Mouse (Mus musculus): ENCODE data around the gene Mansc1. TPM values are rescaled to one million over a fixed set of nuclear protein-coding genes. Genes with fewer than 3 reads are reported as not detected.

The Mansc1 gene
- total RNA-seq, 1 experiment from 2014 or later = not detected

DNA sequence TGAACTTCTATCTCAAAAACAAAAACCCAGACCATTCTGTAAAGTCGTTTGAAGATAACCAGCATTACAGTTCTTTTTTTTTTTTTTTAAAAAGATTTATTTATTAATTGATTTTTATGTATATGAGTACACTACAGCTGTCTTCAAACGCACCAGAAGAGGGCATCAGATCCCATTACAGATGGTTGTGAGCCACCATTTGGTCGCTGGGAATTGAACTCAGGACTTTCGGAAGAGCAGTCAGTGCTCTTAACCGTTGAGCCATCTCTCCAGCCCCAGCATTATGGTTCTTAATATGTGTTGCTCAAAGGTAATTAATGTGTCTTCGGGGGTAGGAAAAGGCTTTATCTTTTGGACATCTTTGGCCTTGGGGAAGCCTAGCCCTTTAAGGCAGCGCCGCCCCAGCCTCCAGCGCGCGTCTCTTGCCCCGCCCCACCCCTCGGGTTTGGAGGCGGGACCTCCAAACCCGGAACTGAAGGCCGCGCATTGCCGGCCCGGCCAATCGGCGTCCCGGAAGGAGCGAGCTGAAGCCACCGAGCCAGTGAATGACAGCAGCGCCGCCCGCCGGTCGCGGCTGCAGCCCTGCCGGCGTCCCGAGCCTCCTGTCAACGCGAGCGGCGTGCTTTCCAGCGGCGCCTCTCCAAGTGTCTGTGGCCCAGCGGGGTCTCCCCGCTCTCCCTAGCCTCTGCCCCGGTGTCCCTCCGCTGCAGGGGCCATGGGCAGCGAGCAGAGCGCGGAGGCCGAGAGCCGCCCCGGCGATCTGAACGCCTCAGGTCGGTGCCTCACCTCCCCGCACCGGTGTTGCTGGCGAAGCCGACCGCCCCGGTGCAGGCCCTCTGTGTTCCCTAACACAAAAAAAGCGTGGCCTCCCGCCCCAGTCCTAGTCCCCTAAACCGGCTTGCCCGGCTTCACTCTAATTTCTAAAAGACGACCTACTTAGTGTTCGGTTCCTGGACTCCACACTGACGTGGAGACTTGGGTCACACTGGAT, 8.5 kb upstream of the Mansc1 start:
- peak; percentile 99 for ATAC-seq (ENCODE audit: extremely low read depth, insufficient number of reproducible peaks, low FRiP score, poor library complexity, severe bottlenecking)

DNA sequence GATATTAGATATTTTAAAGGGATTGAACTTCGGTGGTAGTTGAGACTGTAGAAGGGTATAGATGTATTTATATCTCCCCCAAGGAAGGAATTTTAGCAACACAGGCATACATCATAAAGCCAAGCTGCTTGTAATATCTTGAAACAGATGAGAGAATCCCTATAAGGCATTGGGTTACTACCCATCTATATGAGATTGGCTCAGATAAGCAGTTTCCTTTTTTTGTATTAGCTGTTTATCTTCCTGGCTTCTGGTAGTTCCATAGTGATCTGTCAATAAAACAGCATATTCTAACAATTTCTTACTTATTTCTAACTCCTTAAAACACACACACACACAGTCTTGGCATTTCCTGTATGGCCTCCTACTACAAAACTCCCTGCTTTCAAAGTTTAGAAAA, 7.6 kb upstream of the Mansc1 start:
- no peak for ATAC-seq (ENCODE audit: extremely low read depth, insufficient number of reproducible peaks, low FRiP score, poor library complexity, severe bottlenecking)

DNA sequence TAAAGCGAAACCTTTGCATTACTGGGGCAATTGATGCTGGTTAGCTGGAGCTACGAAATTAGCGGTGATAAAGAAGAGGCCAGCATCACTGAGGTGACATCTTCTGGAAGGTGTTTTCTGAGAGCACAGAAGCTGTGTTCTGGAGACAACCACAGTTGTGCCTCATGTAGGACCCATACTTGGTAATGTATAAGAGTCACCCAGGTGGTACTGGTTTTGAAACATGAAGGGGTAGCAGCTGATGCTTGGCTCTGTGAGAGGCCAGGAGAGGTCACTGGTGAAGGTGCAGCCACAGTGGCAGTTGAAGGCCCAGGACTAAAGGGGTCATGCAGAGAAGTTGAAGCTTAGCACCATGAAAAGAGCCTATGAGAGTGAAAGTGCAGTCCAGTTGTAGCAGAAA, 6.9 kb upstream of the Mansc1 start, which contains the start of gene Borcs5:
TSS of gene Borcs5 (plus strand) at position 301 of the 400 bp plus-strand sequence.
- ATAC-seq (ENCODE audit: extremely low read depth, insufficient number of reproducible peaks, low FRiP score, poor library complexity, severe bottlenecking) = no peak

DNA sequence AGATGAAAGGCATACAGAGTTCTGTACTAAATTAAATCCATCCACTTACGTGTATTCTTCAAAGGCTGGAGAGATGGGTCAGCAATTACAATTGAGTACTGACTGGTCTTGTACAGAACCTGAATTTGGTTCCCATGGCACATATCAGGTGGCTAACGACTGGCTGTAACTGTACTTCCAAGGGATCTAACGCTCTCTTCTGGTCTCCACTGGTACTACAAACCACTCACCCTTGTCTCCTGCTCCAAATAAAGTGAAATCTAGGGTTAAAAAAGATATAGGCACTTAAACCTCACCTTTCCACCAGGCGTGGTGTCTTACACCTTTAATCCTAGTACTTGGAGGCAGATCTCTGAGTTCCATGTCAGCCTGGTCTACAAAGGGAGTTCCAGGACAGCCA, 4.2 kb upstream of the Mansc1 start:
- no peak for ATAC-seq (ENCODE audit: extremely low read depth, insufficient number of reproducible peaks, low FRiP score, poor library complexity, severe bottlenecking)

DNA sequence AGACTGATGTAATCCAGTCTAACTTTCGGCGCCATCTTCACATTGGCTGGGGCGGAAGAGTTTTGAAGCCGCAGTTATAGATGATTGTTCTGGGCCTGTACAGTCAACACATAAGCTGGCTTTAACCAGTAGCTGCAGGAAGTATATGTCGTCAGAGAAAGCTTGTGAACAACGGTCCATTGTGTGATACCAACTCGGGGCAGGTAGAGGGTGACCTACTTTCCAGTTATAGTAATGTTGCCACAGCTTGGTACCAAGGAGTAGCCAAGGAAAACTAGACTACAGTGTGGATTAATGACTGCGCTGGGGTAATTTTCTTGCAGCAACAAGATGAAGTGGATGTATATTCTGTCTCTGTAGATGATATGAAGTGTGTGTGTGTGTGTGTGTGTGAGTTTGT, 1.3 kb upstream of the Mansc1 start:
- ATAC-seq (ENCODE audit: extremely low read depth, insufficient number of reproducible peaks, low FRiP score, poor library complexity, severe bottlenecking) = no peak

DNA sequence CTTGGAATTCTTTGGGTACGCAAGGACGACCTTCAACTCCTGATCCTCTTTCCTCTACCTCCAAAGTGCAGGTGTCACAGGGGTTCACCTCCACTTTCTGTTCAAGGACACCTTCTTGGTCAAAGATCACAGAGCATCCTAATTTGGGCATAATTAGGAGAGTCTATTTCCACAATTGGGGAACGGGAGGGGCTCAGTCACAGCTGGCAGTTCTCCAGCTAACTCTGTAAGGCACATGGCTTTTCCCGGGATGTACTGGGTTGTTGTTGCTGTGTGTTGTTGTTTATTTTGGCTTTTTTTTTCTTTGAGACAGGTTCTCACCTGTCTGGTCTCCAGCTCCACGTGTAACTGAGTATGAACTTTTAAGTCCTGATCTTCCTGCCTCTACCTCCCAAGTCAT, 468 bp upstream of the Mansc1 start:
- ATAC-seq (ENCODE audit: extremely low read depth, insufficient number of reproducible peaks, low FRiP score, poor library complexity, severe bottlenecking) = no peak

DNA sequence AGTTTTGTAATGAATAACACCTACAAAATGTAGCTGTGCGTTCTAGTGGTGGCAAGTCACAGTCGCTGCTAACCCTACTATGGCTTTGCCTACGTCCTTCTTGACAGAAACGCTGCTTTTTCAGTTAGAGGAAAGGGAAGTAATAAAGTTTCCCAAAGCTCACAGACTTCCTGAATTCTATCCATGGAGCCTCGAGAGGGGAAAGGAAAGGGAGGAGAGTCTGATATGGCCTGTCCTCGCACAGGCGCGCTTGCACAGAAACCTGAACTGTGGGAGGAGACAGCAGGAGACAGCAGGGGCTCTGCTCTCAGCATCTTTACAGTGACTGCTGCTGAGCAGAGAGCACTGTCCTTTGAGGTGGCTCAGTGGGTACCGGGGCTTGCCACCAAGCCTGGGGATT, 1.8 kb downstream of the Mansc1 start:
- no peak for ATAC-seq (ENCODE audit: extremely low read depth, insufficient number of reproducible peaks, low FRiP score, poor library complexity, severe bottlenecking)

DNA sequence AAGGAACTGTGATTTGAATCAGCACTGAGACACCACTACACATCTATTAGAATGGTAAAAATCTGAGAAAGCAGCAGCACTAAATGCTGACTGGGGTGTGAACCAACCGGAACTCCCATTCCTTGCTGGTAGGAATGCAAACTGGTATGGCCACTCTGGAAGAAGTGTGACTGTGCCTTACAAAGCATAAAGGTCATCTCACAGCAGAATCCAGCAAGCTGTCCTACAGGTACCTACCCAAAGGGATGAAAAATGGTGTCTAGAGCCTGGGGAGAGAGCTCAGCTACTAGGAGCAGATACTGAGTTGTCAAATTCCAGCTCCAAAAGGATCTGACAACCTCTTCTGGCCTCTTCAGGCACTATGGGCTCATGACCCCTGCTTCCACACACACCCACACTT, 5.7 kb downstream of the Mansc1 start:
- ATAC-seq (ENCODE audit: extremely low read depth, insufficient number of reproducible peaks, low FRiP score, poor library complexity, severe bottlenecking) = no peak

DNA sequence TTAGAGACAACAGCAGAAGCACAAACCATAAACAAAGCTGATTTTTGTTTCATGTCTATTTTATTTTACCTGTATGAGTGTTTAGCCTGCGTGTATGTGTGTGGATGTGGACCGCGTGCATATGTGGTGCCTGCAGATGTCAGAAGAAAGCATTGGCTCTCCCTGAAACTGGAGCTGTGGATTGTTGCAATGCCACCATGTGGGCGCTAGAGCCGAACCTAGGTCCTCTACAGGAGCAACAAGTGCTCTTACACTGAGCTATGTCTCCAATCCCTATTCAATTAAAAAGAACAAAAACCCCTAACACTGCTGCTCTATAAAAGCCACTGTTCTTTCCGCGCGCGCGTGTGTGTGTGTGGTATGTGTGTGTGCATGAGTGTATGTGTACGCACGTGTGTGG, 6.9 kb downstream of the Mansc1 start:
- ATAC-seq (ENCODE audit: extremely low read depth, insufficient number of reproducible peaks, low FRiP score, poor library complexity, severe bottlenecking) = no peak

DNA sequence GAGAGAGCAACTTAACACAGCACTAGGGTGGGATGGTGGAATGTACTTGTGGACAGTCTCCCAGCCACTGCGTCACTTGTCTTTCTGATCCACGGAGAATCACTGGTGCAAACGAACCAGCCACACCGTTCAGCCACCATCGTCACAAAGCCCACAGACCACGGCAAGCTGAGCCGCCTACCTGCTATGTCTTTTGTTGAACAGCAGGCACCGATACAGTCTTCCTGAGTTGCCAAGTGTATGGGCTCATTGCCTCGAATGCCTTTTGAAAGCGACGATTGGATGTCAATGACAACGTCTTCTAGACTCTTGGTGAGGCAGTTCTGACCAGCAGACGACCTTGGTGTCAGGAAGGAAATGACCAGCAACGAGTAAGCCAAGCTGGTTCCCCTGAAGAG, 10.7 kb downstream of the Mansc1 start:
- no peak for ATAC-seq (ENCODE audit: extremely low read depth, insufficient number of reproducible peaks, low FRiP score, poor library complexity, severe bottlenecking)

DNA sequence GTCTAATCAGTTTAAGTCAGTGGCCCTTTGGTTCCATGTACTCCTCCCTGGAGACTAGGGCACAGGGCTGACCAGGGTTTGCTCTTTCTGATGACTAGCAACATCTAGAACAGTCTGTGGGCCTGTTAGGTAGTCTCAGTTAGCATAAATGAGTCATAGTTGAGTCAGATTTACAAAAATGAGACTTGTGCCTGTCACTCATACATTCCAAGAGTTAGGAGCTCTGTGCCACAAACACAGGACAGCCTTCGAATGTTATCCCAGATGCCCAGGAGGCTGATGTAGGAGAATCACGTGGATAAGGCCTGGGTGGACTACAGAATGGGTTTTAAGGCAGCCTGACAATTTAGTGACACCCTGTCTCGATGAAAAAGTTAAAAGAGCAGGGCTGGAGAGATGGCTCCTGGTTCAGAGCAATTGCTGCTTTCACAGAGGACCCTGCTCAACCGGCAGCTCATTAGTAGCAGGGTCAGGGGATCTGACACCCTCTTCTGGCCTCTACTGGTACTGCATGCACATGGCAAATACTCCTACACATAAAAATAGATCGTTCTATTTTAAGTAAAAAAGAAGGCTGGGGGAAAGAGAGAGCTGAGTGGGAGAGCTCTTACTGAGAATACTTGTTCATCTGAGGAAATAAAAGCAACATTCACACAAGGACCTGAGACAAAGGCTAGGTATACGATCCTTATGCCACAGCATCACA, 11.3 kb downstream of the Mansc1 start:
- no peak for ATAC-seq (ENCODE audit: extremely low read depth, insufficient number of reproducible peaks, low FRiP score, poor library complexity, severe bottlenecking)

DNA sequence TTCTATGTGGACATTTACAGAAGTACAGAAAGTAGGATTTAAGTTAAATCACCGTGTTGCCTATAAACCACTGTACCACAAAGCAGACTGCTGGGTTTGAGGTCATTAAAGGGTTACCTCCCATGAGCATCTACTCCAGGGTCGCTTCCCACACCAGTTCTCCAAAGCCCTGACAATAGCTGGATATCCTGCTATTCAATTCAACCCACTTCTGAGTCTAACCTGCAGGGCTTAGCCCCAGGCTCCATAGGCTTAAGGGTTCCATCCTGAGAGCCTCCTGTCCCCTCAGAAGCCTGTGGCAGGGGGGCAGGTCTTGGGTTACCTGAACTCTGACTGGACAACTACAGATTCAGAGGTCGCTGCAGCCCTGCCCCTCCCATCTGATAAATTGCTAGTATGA, 12.2 kb downstream of the Mansc1 start:
- ATAC-seq (ENCODE audit: extremely low read depth, insufficient number of reproducible peaks, low FRiP score, poor library complexity, severe bottlenecking) = no peak

DNA sequence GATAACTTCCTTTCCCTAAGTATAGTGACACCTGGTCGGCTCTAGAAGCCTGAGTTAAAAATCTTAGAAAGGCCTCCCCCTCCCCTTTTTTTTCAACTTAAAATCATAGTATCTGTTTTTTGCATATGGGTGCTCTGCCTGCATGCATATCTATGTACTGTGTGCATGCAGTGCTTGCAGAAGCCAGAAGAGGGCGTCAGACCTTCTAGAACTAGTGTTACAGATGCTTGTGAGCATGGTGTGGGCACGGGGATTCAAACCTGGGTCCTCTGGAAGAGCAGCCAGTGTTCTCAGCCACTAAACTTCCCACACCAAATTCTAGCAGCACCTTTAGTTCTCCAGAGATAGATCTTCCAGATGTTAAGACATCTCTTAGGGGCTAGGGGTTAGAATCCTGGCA, 14.7 kb downstream of the Mansc1 start:
- ATAC-seq (ENCODE audit: extremely low read depth, insufficient number of reproducible peaks, low FRiP score, poor library complexity, severe bottlenecking) = no peak

DNA sequence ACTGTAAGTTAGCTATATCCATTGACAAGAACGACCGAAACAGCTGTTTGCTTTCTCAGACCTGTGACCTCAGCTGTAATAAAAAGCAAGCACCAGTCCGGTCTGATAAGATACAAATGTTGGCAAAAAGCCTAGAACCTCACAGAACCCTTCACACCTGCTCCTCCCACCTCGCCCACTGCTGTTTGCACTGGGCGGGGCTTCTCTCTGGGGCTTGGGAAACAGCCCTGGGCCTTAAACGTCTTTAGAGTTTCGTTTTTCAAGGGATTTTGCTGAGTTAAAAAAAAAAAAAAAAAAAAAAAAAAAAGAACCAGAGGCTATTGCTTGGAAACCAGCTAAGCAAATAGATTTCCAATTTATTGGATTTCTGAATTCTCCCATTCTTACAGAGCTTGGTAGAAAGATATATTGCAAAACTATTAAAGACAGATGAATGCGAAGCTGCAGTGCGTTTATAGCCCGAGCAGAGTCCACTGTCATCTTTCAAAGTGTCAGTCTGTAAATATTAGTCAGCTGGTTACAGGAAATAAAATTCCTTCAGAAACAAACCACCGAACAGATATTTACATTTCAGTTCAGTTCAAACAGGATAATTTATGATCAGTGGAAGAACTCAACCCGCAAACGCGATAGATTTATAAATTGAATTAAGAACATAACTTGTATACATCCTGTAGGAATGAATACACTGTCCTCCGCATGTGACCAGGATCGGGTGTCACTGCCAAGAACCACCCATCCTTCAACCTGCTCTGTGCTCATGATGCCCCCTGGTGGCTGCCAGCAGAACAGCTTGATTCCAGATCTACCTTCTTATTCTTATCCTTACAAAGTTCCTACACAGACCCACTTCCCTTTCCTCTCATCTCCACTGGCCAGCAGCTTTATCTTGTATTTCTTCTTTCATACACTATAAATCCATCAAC, 17.3 kb downstream of the Mansc1 start:
- ATAC-seq (ENCODE audit: extremely low read depth, insufficient number of reproducible peaks, low FRiP score, poor library complexity, severe bottlenecking) = peak; percentile 83

DNA sequence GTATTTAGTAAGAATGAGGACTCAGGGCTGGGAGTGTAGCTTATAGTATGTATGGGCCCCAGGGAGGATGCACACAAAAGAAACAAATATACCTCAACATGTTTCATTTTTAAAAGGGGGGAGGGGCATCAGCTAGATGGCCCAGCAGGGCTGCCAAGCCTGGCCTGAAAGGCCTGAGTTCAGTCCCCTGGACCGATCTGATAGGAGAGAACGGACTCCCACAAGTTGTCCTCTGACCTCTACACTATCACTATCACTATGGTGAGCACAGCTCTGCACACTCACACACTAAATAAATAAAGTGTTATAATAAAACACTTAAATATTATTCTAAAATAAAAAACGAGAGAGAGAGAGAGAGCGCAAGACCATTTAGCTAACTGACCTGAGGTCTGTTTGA, 18.0 kb downstream of the Mansc1 start:
- ATAC-seq (ENCODE audit: extremely low read depth, insufficient number of reproducible peaks, low FRiP score, poor library complexity, severe bottlenecking) = no peak

DNA sequence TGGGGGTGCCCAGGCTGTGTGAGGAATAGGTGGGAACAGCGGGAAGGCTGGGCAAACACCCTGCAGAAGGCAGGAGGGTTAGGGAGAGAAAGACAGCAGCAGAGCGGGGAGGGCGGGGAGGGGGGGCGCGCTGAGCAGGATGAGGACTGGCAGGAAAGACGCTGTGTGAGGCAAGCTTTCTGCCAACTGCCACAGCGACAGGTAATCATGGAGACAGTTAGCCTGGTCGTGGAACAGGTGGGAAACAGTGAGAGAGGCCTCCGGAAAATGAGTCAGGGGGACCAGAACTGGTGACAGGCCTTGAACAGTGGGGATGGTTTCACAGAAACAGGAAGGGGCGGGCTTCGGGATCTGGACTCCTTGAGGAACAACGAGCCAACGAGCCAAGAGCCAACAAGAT, 20.4 kb downstream of the Mansc1 start:
- no peak for ATAC-seq (ENCODE audit: extremely low read depth, insufficient number of reproducible peaks, low FRiP score, poor library complexity, severe bottlenecking)

DNA sequence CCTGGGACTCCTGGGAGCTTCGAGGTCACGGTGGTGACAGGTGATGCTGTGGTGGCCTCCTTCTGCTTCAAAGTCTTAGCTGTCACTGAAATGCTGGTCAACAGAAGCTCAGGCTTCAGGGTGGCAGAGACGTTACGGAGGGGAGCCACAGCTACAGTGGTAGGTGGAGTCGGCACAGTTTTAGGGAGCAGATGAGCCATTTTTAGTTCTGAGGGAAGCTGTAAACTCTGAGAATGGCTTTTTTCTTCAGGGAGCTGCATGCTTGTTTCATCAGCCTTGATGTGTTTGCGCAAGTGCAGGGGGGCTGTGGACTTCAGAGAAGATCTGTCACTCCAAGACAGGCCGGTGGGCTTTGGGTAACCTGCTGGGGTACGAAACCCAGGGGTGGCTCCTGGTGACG, 21.9 kb downstream of the Mansc1 start:
- no peak for ATAC-seq (ENCODE audit: extremely low read depth, insufficient number of reproducible peaks, low FRiP score, poor library complexity, severe bottlenecking)

DNA sequence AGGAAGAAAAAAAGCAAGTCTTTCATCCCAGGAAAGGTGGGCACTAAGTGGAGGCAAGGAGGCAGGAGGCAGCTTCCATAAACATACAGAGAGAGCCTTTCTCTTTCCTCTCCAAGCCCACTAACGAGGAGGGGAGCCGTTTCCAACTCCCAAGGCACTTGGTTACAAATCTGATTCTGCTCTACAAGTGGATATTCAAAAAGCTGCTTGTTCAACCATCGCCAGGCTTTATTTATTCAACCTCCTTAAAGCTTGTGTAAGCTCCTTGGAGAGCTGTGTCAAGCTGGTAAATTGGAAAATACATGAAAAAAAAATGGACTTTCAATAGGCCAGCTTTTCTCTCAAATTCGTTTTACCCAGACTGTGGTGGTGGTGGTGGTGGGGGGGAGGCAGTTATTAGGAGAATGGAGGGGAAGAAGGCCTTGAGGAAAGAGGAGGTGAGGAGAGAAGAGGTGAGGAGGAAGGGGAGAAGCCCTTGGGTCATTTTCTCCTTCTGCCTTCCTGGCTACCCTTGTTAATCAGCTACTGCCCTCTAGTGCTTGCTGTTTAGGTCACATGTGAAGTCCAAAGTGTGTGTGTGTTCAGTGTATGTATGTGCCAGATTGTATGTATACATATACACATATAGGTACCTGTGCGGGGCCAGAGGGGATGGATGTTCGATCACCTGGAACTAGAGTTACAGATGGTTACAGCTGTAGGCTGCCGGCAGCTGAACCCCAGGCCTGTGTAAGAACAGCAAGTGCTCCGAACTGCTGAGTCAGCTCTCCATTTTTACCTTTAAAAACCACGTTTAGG, 25.1 kb downstream of the Mansc1 start:
- 0 out of 2 replicates have a peak, but pooled peaks have one; percentile 26 for ATAC-seq (ENCODE audit: extremely low read depth, insufficient number of reproducible peaks, low FRiP score, poor library complexity, severe bottlenecking)

Data from neutrophil, adult 5-6 weeks (primary cell).